Mouse (Mus musculus): Measurements from ENCODE around the gene Aspdh.
A peak's percentile ranks its signal among the peaks of the same experiment; 100 is the strongest.

Gene Aspdh

DNA sequence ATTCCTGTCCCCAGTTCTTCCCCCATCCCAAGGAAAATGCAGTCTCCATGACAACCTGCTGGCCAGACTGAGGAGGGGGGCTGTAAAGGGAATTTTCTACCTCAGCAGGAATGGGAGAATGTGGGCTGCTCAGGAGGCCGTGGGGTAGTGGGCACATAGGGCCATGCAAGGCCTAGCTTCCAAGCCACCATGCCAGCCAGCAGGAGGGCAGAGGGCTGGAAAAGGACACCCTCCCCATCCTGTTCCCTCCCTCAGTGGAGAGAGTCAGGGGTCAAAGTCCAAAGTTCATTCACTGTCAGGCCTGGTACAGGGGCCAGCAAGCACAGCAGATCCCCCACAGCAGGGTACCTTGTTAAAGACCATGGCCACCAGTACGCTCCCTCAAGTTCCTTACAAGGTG lies at the start of gene Aspdh:
Gene Aspdh (plus strand): TSS at position 281 of the 400 bp plus-strand sequence.
- DNase-seq (ENCODE audit: low spot score in 2 of 2), result peak in 1 of 2 experiments; percentile 58

DNA sequence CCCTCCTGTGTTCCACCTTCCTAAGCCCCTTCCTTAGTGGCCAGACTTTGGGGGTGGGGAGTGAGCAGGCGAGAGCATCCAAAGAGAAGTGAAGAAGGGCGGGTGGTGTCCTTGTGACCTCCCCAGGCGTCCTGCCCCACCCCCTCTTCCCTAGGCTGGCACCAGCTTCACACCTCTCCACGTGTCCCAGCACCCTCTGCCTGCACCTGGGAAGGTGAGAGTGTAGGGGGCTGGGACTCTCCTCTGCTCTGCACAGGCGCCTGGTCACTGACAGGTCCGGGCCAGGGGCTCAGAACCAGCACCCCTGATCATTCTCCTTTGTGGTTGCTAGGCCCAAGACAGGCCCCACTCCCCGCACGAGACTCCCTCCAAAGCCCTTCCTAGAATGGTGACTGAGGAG lies 37.5 kb upstream of the Aspdh start:
- no peak for DNase-seq (ENCODE audit: low spot score in 2 of 2)

- DNase-seq (ENCODE audit: low spot score in 2 of 2), result no peak
Measured at GRCm38 (mm10) chr7:44428171-44428950, 36.8 kb upstream of the Aspdh start.

GRCm38 (mm10) chr7:44428968-44429521 lies 36.1 kb upstream of the Aspdh start, which contains the start of gene Lrrc4b:
Gene Lrrc4b (plus strand): TSS chr7:44429018.
- DNase-seq (ENCODE audit: low spot score in 2 of 2), result no peak

DNA sequence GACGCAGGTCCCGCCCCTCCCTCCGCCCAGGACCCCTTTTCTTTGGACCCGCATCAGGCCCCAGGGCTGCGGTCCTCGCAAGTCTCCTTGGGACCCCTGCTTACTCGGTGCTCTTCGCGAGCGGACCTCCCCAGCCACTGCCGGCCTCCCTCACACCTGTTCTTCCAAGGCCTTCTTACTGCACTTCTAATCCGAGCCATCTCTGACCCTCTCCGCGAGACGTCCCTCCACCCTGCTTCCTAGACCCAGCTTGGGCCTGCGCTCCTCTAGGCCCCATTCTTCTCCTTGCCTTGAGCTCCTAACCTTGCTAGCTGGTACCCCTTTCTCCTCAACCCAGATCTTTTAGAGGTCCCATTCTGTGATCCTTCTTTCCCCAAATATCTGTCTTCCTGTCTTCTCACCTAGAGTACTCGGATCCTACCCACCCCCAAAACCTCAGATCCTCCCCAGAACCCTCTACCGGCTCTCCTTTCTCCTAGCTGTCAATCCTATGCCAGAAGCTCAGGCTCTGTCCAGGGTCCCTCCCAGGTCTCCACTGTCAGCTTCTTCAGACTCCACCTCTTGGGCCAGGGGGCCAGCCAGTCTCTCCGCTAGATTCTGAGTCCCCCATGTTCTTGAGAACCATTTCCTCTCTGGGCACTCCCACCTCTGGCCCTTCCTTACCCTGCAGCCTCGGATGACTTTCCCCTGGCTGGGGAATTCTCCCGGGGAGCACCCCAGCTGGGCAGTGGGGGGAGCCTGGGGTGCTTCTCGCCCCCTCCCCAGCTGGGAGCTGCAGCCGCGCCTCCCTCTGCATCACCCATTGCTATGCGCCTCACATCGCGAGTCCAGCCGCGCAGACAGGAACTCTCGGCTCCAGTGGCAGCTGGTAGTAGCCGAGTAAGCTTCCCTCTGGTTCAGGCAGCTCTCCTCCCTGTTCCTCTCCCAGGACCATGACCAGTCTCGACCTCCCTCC lies 35.4 kb upstream of the Aspdh start:
- no peak for DNase-seq (ENCODE audit: low spot score in 2 of 2)

GRCm38 (mm10) chr7:44432550-44432949 lies 32.6 kb upstream of the Aspdh start:
- DNase-seq (ENCODE audit: low spot score in 2 of 2), result no peak

DNA sequence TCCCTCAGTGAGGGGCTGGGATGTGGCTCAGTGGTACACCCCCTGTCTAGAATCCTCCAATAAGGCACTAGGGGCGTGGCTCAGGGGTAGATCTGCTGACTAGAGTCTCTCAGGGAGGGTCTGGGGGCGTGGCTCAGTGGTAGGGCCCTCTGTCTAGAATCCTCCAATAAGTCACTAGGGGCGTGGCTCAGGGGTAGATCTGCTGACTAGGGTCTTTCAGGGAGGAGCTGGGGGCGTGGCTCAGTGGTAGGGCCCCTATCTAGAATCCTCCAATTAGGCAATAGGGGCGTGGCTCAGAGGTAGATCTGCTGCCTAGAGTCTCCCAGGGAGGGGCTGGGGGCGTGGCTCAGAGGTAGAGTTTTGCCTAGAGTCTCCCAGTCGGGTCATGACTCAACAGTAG lies 31.8 kb upstream of the Aspdh start:
- DNase-seq (ENCODE audit: low spot score in 2 of 2), result no peak

GRCm38 (mm10) chr7:44434089-44434488 lies 31.1 kb upstream of the Aspdh start:
- no peak for DNase-seq (ENCODE audit: low spot score in 2 of 2)

DNA sequence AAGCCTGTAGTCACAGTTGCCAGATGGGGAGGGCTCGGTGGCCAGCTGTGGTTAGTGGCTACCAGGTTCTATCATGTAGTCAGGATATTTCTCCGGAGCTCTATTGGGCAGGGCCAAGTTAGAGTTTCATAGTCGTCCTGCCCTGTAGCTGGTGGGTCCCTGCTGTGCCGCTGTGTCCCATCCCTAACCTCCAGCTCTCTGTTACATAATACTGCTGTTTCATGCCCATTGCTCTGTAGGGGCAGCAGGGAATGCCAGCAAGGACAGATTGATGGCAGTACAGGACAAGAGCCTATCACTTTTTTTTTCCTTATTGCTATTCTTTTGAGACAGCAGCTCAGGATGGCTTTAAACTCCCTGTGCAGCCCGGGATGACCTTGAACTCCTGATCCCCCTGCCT lies 29.4 kb upstream of the Aspdh start:
- DNase-seq (ENCODE audit: low spot score in 2 of 2), result no peak

- no peak for DNase-seq (ENCODE audit: low spot score in 2 of 2)
Measured at GRCm38 (mm10) chr7:44436267-44436666, 28.9 kb upstream of the Aspdh start.

GRCm38 (mm10) chr7:44437188-44437587 lies 28.0 kb upstream of the Aspdh start:
- DNase-seq (ENCODE audit: low spot score in 2 of 2), result peak in 1 of 2 experiments; percentile 51

- peak in 1 of 2 experiments; percentile 52 for DNase-seq (ENCODE audit: low spot score in 2 of 2)
Measured at GRCm38 (mm10) chr7:44437933-44438332, 27.3 kb upstream of the Aspdh start.

DNA sequence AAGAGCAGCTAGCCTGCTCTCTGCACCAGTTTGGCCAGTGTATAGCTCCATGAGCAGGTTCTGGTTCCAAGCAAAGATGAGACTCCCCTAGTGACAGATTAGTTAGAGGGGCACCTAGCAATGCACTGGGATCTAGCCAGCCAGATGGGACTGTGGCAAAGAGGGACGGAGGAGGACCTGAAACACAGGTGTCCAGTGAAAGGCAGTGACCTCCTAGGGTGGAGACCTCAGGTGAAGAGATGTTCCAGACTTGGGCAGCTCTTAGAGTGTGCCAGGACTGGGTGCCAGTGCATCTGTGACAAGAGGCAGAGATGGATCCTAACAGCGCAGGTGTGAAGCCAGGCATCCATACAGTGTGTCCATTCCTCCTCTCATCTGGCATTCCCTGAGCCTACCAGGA lies 25.5 kb upstream of the Aspdh start:
- DNase-seq (ENCODE audit: low spot score in 2 of 2), result no peak

DNA sequence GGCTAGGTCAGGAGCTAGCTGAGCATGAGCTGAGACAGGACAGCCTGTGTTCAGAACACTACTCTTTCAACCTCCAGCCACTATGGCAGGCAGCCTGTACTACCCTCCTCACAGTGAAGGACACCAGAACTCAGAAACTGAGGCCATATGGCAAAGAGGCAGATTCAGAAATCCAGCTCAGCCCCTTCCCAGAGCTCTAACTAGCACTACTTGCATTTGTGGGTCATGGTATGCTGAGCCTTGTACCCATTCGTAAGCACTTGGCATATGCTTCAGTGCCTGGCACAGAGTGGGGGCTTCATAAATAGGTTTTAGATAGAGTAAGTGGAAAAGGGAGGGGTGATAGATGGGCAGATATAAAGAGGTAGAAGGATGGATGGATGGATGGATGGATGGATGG lies 24.7 kb upstream of the Aspdh start:
- no peak for DNase-seq (ENCODE audit: low spot score in 2 of 2)

DNA sequence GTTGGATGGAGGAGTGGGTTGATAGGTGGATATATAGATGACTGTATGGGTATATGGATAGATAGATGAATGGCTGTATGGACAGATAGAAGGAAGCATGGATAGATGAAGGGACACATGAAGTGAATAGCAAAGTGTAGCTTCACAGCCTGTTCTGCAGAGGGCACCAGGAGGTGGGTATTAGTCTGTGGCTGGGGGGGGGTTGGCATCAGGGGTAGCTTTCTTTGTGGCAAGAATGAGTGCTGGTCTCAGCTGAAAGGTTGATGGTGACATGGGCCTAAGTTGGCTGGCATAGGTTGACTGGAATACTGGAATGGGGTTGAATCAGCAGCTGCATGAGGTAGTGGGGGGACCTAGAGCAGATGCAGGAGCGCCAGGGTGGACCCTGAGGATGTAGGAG lies 24.0 kb upstream of the Aspdh start:
- no peak for DNase-seq (ENCODE audit: low spot score in 2 of 2)

GRCm38 (mm10) chr7:44441648-44442109 lies 23.5 kb upstream of the Aspdh start:
- no peak for DNase-seq (ENCODE audit: low spot score in 2 of 2)

DNA sequence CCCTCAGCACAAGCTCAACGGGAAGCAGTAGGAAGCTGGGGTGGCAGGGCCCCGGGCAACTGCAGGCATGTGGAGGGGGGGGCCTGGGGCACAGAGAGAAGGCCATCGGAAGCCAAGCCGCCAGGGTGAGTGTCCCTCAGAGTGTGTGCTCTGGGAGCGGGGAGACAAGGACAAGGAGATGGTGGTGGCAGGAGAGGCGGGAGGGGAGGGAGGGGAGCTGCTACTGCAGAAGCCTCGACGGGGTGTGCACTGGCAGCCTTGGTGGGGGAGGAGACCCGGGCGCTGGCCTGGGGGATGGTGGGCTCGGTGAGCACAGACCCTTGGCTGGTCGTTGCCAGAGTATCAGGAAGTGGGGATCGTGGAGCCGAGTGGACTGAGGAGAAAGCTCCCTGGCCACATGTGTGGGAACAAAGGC lies 22.8 kb upstream of the Aspdh start:
- DNase-seq (ENCODE audit: low spot score in 2 of 2), result peak in 1 of 2 experiments; percentile 56

- no peak for DNase-seq (ENCODE audit: low spot score in 2 of 2)
Measured at GRCm38 (mm10) chr7:44443268-44444173, 21.7 kb upstream of the Aspdh start.

- no peak for DNase-seq (ENCODE audit: low spot score in 2 of 2)
Measured at GRCm38 (mm10) chr7:44444886-44445527, 20.2 kb upstream of the Aspdh start.

DNA sequence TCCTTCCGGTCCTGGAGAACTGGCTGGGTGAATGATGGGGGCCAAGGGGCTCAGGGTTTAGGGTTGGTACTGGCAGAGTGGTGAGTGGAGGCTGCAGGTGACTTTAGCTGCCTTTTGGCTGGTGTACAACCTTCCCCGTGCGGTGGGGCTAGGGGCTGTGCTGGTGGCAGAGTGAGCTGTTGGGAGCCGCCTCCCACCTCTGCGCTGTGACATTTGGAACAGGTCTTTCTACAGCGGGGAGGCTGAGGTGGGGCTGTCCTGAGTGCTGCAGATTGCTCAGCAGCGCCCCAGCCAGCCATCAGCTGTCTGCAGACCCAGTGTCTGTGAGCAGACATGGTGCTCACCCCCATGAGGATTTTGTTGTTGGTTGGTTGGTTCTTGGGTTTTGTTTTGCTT lies 19.7 kb upstream of the Aspdh start:
- no peak for DNase-seq (ENCODE audit: low spot score in 2 of 2)
